Mouse (Mus musculus) liver, embryonic 14.5 days (tissue): Measurements from ENCODE around the gene Mfap1a.

ENCODE experiments used
- CTCF ChIP-seq: IDR thresholded peaks from 2 replicates; pipeline ENCODE4 v1.5.1; 2016; ENCODE audit warnings: antibody characterized with exemption, low read depth, control low read depth
- EP300 ChIP-seq: IDR thresholded peaks from 2 replicates; pipeline ENCODE4 v1.6.1; 2016; ENCODE audit warnings: antibody characterized with exemption, low read depth

- TF ChIP-seq EP300 (no peak), CTCF (no peak)
These were observed 62.3 kb downstream of the Mfap1a start, which contains the start of gene Ell3 for GRCm38 (mm10) chr2:121444178-121444577.
